Mouse (Mus musculus): ENCODE data around the gene Unc45b. TPM values are rescaled to one million over a fixed set of nuclear protein-coding genes. Genes with fewer than 3 reads are reported as not detected.
"Not testable (repeated sequence)": the region's sequence is repeated elsewhere in the genome, so short reads cannot be mapped to it uniquely, and the experiment has no call there.

Unc45b gene
- total RNA-seq, 2 experiments from 2014 or later, result 7.6 to 10.0 TPM

DNA sequence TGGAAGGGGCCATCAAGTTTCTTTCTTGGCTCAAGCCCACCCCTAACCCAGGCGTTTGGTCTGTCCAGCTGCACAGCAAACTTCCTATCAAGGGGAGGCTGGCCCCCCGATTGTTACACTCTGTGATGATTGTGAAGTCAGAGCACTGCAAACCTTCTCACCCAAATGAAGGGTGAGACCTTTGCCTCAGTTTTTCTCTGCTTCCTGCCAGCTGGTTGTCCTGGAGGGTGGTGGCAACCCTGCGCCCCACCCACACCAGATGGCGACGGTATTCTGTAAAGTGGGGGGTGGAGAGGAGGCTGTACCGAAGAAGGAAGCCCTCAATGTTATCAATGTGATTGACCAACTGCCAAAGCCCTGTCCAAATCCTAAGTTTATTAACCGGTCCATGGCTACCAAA is 18.4 kb upstream of the Unc45b start, which contains the start of gene Fndc8:
TSS of gene Fndc8 (plus strand) at position 189 of the 400 bp plus-strand sequence.
- DNase-seq, result no peak

DNA sequence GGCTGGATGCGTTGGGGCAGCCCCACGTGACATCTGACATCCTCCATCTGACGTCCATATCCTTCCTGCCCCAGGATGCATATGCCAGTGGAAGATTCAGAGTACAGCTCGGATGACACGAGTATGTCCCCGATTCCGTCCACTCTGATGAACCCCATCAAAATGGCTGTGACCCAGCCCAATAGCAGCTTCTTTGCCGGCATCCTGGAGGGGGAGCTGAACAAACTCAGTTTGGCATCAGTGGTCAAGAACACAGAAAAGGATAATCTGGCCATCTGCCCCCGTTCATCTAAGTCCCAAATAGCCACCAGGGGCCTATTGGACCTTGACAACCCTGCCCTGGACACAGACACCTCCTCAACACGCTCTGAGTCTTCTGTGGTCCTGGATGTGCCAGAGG is 12.9 kb upstream of the Unc45b start:
- DNase-seq, result no peak

DNA sequence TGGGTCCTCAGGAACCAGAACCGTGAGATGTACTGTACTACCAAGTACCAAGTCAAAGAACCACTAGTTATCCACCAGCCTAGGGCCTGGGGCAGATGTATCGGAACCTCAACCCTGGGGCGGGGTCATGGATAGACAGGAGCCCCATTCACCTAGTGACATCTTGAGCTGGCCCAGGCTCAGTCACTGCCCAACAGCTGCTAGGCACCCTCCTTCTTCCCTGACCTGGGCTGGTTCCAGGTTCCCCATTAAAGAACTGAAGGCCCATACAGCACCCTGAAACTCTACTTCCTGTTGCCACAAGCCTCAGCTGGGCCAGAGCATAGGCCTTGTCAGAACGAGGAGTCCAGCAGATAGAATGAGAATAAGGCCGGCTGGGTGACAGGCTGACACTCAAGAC is 10.6 kb upstream of the Unc45b start:
- no peak for DNase-seq

DNA sequence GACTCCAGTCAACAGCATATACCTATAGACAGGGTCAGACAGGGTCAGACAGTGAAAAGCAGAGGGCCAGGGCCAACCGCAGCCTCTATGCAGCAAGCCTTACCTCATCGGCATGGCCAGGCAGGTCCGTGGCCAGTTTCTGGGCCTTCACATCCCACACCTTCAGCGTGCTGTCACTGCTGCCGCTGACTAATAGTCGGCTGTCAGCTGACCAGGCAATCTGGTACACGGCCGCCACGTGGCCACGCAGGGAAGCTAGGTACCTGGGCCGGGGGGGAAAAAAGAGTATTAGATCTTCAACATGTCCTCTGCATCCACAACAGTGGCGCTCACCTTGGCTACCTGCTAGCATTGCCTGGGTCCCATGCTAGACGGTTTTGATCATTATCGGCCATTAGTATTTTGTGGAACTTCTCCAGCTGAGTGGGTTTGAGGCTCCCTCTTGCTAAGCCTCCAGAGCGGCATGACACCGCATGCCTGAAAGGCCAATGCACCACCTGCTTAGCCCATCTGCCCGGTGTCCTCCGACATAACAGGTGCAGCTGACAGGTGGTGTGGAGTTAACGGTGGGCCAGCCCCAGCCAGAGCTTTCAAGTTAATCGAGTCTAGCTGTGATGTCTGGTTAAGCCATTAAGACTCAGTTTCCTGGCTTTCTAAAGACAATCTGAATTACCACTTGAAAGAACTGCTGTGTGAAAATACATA is 8.6 kb upstream of the Unc45b start:
- no peak for DNase-seq

- DNase-seq, result no peak
Measured at GRCm38 (mm10) chr11:82904952-82905351, 5.4 kb upstream of the Unc45b start.

DNA sequence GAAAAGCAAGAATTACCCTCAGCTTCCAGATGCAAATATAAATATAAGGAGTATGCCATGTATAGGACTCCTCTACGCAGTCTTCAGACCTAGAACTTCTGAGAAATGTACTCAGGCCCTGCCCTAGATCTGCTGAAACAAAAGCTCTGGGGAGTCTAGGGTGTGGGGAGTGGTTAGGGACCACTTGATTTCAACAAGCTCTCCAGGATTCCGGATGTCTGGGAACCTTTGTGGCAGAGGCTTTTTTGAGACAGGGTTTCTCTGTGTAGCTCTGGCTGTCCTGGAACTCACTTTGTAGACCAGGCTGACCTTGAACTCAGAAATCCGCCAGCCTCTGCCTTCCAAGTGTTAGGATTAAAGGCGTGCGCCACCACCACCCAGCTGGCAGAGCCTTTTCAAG is 4.5 kb upstream of the Unc45b start:
- no peak for DNase-seq

GRCm38 (mm10) chr11:82907651-82908607 is 2.4 kb upstream of the Unc45b start, which contains the start of gene Nle1:
TSS of gene Nle1 (minus strand) at chr11:82908411.
- DNase-seq, result peak; percentile 93 to 94

GRCm38 (mm10) chr11:82908608-82908989 is 1.8 kb upstream of the Unc45b start:
- DNase-seq, result no peak

GRCm38 (mm10) chr11:82910679-82911389 is 484 bp downstream of the Unc45b start:
- no peak for DNase-seq

DNA sequence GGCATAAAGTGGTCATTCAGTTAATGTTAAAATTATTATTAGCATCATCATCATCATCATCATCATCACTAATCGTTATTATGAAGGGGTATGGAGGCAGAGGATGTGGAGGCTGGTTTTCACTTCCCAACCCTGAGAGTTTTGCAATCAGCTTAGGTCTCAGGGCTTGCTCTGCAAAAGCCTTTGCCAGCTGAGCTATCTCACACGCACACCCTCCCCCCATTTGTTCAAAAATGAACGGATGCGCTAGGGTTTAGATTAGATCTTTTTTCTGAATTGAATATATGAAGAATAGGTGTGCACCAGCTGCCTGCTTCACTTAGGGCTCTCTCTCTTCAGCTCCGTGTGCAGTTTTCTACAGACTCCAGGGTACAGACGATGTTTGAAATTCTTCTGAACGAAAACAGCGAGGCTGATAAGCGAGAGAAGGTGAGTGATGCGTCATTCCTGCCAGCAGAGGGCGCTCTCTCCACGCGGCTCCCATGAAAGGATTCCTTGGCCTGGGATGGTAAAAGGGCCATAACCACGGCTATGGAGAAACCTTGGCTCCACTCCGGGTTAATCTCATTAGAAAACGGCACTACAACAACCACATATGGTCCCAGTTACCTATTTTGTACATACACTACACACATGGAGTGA is 4.5 kb downstream of the Unc45b start:
- peak; percentile 76 to 85 for DNase-seq

DNA sequence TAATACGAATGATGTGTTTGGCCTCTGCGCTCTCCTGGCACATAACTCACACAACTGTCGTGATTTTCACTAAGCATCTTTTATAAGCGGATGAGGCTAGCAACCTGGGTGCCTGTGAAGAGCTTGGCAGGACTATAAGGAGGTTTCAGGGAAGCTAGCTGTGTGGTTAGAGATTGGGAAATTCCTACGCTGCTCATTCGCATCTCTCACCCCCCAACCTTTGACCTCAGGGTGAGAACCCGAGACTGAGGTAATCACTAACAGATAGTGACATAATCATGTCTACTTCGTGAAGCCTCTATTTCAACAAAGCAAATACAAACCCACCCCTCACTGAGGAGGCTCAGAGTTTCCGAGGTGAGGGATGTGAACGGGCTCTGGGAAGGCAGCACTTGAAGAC is 10.4 kb downstream of the Unc45b start:
- DNase-seq, result no peak

DNA sequence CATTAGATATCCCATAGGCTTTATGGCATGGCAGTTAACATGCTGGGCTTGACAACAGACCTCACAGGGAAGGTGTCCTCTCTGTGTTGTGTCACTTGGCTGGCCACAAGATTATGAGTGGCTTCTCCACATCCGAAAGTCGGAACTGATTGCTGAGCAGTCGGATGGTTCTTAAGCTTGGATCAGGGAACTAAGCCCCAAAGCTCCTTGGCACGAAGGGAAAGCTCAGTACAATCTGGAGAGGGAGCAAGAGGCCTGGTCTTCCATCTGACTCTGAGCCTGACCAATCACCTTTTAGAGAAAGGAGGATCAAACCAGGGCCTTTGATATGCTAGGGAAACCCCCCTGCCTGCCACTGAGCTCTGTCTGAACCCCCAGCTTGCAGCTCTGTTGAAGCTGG is 11.3 kb downstream of the Unc45b start:
- DNase-seq, result no peak

GRCm38 (mm10) chr11:82923910-82924309 is 13.6 kb downstream of the Unc45b start:
- not testable (repeated sequence) for DNase-seq

DNA sequence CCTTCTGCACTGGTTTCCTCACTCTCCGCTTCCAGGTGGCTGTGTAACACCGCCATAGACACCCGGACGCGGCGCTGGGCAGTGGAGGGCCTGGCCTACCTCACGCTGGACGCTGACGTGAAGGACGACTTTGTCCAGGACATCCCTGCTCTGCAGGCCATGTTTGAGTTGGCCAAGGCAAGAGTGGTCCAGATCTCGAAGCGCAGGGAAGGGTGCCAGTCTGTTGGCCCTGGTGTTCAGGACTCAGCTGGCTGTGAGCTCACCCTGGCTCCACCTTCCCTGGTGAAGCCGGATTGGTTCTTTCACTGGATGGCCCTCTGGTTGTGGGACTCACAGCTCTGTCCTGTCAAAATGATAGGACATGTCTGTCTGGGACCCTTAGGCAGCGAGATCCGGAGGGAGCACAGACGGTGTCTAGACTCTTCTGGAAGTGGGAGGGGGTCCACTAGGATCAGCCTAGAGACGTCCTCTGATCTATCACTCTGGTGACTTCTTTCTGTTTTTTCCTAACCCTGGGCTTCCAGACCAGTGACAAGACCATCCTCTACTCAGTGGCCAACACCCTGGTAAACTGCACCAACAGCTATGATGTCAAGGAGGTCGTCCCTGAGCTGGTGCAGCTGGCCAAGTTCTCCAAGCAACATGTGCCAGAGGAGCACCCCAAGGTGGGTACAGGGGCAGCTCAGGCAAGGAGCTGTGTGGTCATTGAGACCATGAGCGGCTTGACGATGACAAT is 18.7 kb downstream of the Unc45b start:
- DNase-seq, result no peak

DNA sequence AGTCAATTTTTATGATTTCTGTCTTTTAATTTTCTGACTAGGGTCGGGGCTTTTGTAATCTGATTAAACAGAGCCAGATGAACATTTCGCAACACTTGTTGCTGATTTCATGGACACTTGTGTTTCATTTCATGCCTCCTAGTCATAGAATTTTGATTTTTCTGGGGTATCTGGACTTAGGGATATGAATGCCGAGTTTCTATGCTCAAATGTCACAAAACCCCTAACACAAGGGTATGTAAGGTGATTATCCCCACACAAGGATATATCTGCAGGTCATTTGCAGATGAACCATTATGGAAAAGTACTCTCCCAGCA is 19.2 kb downstream of the Unc45b start:
- DNase-seq, result no peak

- peak in 1 of 2 experiments; percentile 34 for DNase-seq
Measured at GRCm38 (mm10) chr11:82930391-82930955, 20.1 kb downstream of the Unc45b start.

DNA sequence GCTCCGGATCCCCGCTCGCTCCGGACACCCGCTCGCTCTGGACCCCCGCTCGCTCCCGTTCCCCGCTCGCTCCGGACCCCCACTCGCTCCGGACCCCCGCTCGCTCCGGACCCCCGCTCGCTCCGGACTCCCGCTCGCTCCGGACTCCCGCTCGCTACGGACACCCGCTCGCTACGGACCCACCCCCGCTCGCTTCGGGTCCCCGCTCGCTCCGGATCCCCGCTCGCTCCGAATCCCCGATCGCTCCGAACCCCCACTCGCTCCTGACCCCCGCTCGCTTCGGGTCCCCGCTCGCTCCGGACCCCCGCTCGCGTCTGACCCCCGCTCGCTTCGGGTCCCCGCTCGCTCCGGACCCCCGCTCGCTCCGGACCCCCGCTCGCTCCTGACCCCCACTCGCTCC is 20.8 kb downstream of the Unc45b start:
- not testable (repeated sequence) for DNase-seq

DNA sequence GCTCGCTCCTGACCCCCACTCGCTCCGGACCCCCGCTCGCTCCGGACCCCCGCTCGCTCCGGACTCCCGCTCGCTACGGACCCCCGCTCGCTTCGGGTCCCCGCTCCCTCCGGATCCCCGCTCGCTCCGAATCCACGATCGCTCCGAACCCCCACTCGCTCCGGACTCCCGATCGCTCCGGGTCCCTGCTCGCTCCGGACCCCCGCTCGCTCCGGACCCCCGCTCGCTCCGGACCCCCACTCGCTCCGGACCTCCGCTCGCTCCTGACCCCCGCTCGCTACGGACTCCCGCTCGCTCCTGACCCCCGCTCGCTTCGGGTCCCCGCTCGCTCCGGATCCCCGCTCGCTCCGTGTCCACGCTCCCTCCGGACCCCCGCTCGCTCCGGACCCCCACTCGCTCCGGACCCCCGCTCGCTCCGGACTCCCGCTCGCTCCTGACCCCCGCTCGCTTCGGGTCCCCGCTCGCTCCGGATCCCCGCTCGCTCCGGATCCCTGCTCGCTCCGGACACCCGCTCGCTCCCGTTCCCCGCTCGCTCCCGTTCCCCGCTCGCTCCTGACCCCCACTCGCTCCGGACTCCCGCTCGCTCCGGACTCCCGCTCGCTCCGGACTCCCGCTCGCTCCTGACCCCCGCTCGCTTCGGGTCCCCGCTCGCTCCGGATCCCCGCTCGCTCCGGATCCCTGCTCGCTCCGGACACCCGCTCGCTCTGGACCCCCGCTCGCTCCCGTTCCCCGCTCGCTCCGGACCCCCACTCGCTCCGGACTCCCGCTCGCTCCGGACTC is 21.5 kb downstream of the Unc45b start:
- peak in 1 of 2 experiments; percentile 41 for DNase-seq

DNA sequence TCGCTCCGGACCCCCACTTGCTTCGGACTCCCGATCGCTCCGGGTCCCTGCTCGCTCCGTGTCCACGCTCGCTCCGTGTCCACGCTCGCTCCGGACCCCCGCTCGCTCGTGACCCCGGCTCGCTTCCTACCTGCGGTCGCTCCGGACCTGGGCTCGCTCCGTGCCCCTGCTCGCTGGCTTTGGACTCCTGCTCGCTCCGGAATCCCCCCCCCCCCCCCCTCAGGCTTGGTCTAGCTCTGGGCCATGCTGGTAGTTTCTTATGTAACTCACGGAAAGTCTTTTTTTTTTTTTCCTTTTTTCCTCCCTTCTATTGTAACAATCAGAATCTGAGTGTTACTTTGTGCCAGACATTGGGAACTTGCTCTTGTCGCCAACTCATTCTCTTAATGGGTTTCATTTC is 22.8 kb downstream of the Unc45b start:
- DNase-seq, result no peak

DNA sequence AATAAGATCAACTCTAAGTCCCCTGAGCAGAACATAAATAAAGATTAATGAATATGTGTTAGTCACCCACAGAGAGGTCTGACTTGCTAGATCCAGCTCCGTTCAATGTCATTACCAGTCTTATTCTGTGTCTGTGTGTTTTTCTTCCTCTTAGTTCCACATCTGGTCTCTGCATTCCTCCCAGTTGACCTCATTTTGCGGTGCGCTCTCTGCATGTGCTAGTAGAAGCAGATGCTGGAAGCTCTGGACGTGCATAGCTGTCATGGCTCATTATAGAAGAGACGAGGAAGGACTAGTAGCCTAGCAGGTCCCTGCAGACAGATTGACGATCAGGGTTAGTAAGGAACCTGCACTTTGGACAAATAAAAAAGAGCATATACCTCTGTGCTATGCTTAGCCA is 33.0 kb downstream of the Unc45b start:
- DNase-seq, result no peak
